Mouse (Mus musculus): ENCODE measurements around the gene Trim12a. TPM values are rescaled to one million over a fixed set of nuclear protein-coding genes. Genes with fewer than 3 reads are reported as not detected.

Trim12a gene
- polyA plus RNA-seq, 1 experiment from 2014 or later = 7.1 TPM

Other genes with a start within 250 kb of the Trim12a start
- not detected in 2 replicates for gene Olfr644, start 243.6 kb downstream of the Trim12a start, polyA plus RNA-seq (2014; fragmentation: Nextera tagmentation; extraction: Ambion mirVana)
- gene Olfr645, start 230.0 kb downstream of the Trim12a start, polyA plus RNA-seq (2014; fragmentation: Nextera tagmentation; extraction: Ambion mirVana) = not detected in 2 replicates
- gene Olfr646, start 210.6 kb downstream of the Trim12a start, polyA plus RNA-seq (2014; fragmentation: Nextera tagmentation; extraction: Ambion mirVana) = not detected in 2 replicates
- gene Ubqln5, start 185.6 kb downstream of the Trim12a start, polyA plus RNA-seq (2014; fragmentation: Nextera tagmentation; extraction: Ambion mirVana) = not detected in 2 replicates
- gene Olfr643, start 178.1 kb downstream of the Trim12a start, polyA plus RNA-seq (2014; fragmentation: Nextera tagmentation; extraction: Ambion mirVana) = not detected in 2 replicates
- not detected in 2 replicates for gene Ubqln3, start 172.2 kb downstream of the Trim12a start, polyA plus RNA-seq (2014; fragmentation: Nextera tagmentation; extraction: Ambion mirVana)
- not detected in 2 replicates for gene Ubqlnl, start 164.9 kb downstream of the Trim12a start, polyA plus RNA-seq (2014; fragmentation: Nextera tagmentation; extraction: Ambion mirVana)
- gene Olfm5, start 150.6 kb downstream of the Trim12a start, polyA plus RNA-seq (2014; fragmentation: Nextera tagmentation; extraction: Ambion mirVana) = not detected in 2 replicates
- 0.25 and 0.34 TPM in 2 replicates for gene Olfr648, start 132.1 kb downstream of the Trim12a start, polyA plus RNA-seq (2014; fragmentation: Nextera tagmentation; extraction: Ambion mirVana)
- not detected in 2 replicates for gene Olfr649, start 119.5 kb downstream of the Trim12a start, polyA plus RNA-seq (2014; fragmentation: Nextera tagmentation; extraction: Ambion mirVana)
- gene Trim6, start 96.7 kb downstream of the Trim12a start, polyA plus RNA-seq (2014; fragmentation: Nextera tagmentation; extraction: Ambion mirVana) = 1.3 and 1.4 TPM in 2 replicates
- gene Trim34a, start 71.0 kb downstream of the Trim12a start, polyA plus RNA-seq (2014; fragmentation: Nextera tagmentation; extraction: Ambion mirVana) = 1.8 and 1.9 TPM in 2 replicates
- gene Trim5, start 27.4 kb downstream of the Trim12a start, polyA plus RNA-seq (2014; fragmentation: Nextera tagmentation; extraction: Ambion mirVana) = 0.31 and 0.36 TPM in 2 replicates
- not detected in 2 replicates for gene Trim34b, start 14.0 kb upstream of the Trim12a start, polyA plus RNA-seq (2014; fragmentation: Nextera tagmentation; extraction: Ambion mirVana)
- gene Trim12c, start 37.9 kb upstream of the Trim12a start, polyA plus RNA-seq (2014; fragmentation: Nextera tagmentation; extraction: Ambion mirVana) = 2.6 and 3.1 TPM in 2 replicates
- 0.11 and 0.22 TPM in 2 replicates for gene Trim30b, start 54.4 kb upstream of the Trim12a start, polyA plus RNA-seq (2014; fragmentation: Nextera tagmentation; extraction: Ambion mirVana)
- gene Trim30c, start 85.4 kb upstream of the Trim12a start, polyA plus RNA-seq (2014; fragmentation: Nextera tagmentation; extraction: Ambion mirVana) = 0.20 TPM in 1 of 2 replicates, not detected in the other
- 1.4 and 1.9 TPM in 2 replicates for gene Trim30a, start 149.7 kb upstream of the Trim12a start, polyA plus RNA-seq (2014; fragmentation: Nextera tagmentation; extraction: Ambion mirVana)
- gene Trim30d, start 192.4 kb upstream of the Trim12a start, polyA plus RNA-seq (2014; fragmentation: Nextera tagmentation; extraction: Ambion mirVana) = 0.62 and 0.73 TPM in 2 replicates
- not detected in 2 replicates for gene Olfr651, start 234.7 kb upstream of the Trim12a start, polyA plus RNA-seq (2014; fragmentation: Nextera tagmentation; extraction: Ambion mirVana)
- not detected in 2 replicates for gene Olfr652, start 245.4 kb upstream of the Trim12a start, polyA plus RNA-seq (2014; fragmentation: Nextera tagmentation; extraction: Ambion mirVana)

All from stomach, embryonic 14.5 days (tissue).